Mouse (Mus musculus) kidney, embryonic 16.5 days (tissue): ENCODE data around the gene Zscan29. TPM values are rescaled to one million over a fixed set of nuclear protein-coding genes. Genes with fewer than 3 reads are reported as not detected.

Experiments used
- ATAC-seq: fragments of 200-750 bp; cut with Nextera tagmentation; 2 replicates; pipeline ENCODE4 v1.8.0; 2017; ENCODE audit warnings: moderate TSS enrichment; ENCODE audit not compliant: low FRiP score, low TSS enrichment
- H3K27ac ChIP-seq: fragments of 300-500 bp; sonication (generic); 2 replicates; pipeline ENCODE4 v1.5.1; 2014; ENCODE audit warnings: low read length
- H3K27me3 ChIP-seq: fragments of 300-500 bp; sonication (generic); 2 replicates; pipeline ENCODE4 v1.6.1; 2014; ENCODE audit warnings: low read length, control low read depth, mixed read lengths; ENCODE audit not compliant: insufficient read depth
- H3K36me3 ChIP-seq: fragments of 300-500 bp; sonication (generic); 2 replicates; pipeline ENCODE4 v1.6.1; 2014; ENCODE audit warnings: low read length, control low read depth, mixed read lengths; ENCODE audit not compliant: insufficient read depth
- H3K4me1 ChIP-seq: fragments of 300-500 bp; sonication (generic); 2 replicates; pipeline ENCODE4 v1.6.1; 2014; ENCODE audit warnings: low read length, control low read depth, mixed read lengths; ENCODE audit not compliant: insufficient read depth
- H3K4me2 ChIP-seq: fragments of 300-500 bp; sonication (generic); replicated peaks from 2 replicates; pipeline ENCODE4 v1.6.1; 2014; ENCODE audit warnings: low read depth, low read length
- H3K4me3 ChIP-seq: fragments of 300-500 bp; sonication (generic); 2 replicates; pipeline ENCODE4 v1.5.1; 2014; ENCODE audit warnings: mild to moderate bottlenecking, low read length
- H3K9ac ChIP-seq: fragments of 300-500 bp; sonication (generic); replicated peaks from 2 replicates; pipeline ENCODE4 v1.6.1; 2014; ENCODE audit warnings: low read length
- H3K9me3 ChIP-seq: fragments of 300-500 bp; sonication (generic); 2 replicates; pipeline ENCODE4 v1.6.1; 2016; ENCODE audit warnings: low read length, control low read depth
- WGBS: fragments of 180-500 bp; shearing (Covaris S2); extraction: QIAGEN DNeasy Blood & Tissue Kit; methylation state at CpG from one replicate; pipeline ENCODE4 v1.1.7; 2014; 5-methylcytosine and 5-hydroxymethylcytosine counted together
- polyA plus RNA-seq: library from polyadenylated mRNA; unstranded; fragments of >200 nt; fragmentation: Nextera tagmentation; extraction: Ambion mirVana; gene quantifications from 2 replicates; pipeline ENCODE4 v1.2.1, GENCODE M21; 2015

The Zscan29 gene
- polyA plus RNA-seq, result 12.1 and 15.6 TPM in 2 replicates

DNA sequence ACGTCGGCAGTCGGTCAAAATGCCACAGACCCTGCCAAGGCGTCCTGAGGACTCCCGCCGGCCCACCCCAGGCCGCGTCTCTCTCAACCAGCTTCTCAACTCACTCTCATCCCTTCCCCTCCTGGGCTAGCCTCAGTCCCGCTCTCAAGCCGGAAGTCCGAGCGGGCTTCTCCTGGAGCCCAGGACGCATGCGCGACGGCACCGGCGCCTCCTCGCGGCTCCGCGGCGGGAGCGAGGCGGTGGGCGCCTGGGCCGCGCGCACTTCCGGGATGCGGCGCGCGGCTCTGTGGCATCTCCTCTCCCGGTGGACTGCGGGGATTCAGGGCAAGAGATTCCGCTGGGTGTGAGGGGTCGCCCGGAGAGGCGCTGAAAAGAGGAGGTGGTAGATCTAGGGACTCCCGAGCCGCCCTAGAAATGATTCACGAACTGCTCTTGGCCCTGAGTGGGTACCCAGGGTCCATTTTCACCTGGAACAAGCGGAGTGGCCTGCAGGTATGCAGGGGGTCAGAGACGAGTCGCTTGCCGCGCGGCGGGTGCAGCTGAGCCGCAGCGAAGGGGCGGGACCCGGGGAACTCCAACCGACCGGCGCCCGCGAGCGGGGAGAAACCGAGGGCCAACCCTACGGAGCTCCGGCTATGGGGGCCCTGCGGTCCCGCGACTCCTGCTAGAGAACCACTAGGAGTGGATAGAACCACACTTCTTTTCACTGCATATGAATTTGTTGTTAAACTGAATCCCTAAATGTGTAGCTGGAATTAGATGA is at the start of gene Zscan29:
Gene Zscan29, minus strand, starts transcription at position 146 of the 763 bp plus-strand sequence.
- Histone ChIP-seq H3K27ac (peak within 1 kb of the TSS; percentile 94), H3K9me3 (no peaks in the 10 kb centered on the region), H3K36me3 (peaks cover 15% of the 10 kb centered on the region), H3K4me3 (peak within 1 kb of the TSS; percentile 56), H3K4me2 (peak within 1 kb of the TSS; percentile 96), H3K9ac (peak within 1 kb of the TSS; percentile 77), H3K27me3 (no peaks in the 10 kb centered on the region), H3K4me1 (peaks cover 20% of the 10 kb centered on the region)
- peak; percentile 96 for ATAC-seq
- WGBS, result under 1% methylated on average over 65 of the region's 66 CpGs

GRCm38 (mm10) chr2:121219994-121220393 is 49.1 kb upstream of the Zscan29 start:
- Histone ChIP-seq H3K9me3 (no peaks in the 10 kb centered on the region), H3K4me1 (no peaks in the 10 kb centered on the region), H3K36me3 (peaks cover 49% of the 10 kb centered on the region), H3K27ac (no peak overlapping the region), H3K4me2 (no peak overlapping the region), H3K9ac (no peak overlapping the region), H3K27me3 (no peaks in the 10 kb centered on the region), H3K4me3 (no peak overlapping the region)
- ATAC-seq, result no peak

GRCm38 (mm10) chr2:121219177-121219576 is 48.3 kb upstream of the Zscan29 start:
- Histone ChIP-seq H3K9ac (no peak overlapping the region), H3K27ac (no peak overlapping the region), H3K27me3 (no peaks in the 10 kb centered on the region), H3K36me3 (peaks cover 53% of the 10 kb centered on the region), H3K4me1 (no peaks in the 10 kb centered on the region), H3K9me3 (no peaks in the 10 kb centered on the region), H3K4me3 (no peak overlapping the region), H3K4me2 (no peak overlapping the region)
- ATAC-seq, result no peak

- Histone ChIP-seq H3K4me1 (no peaks in the 10 kb centered on the region), H3K9me3 (no peaks in the 10 kb centered on the region), H3K27ac (no peak overlapping the region), H3K9ac (no peak overlapping the region), H3K27me3 (no peaks in the 10 kb centered on the region), H3K36me3 (peaks cover 55% of the 10 kb centered on the region), H3K4me3 (no peak overlapping the region), H3K4me2 (no peak overlapping the region)
- ATAC-seq, result no peak
- 89% methylated on average over 3 of the region's 3 CpGs for WGBS
Observed at GRCm38 (mm10) chr2:121214491-121214890, 43.6 kb upstream of the Zscan29 start.

GRCm38 (mm10) chr2:121206541-121206940 is 35.6 kb upstream of the Zscan29 start:
- Histone ChIP-seq H3K36me3 (peaks cover 72% of the 10 kb centered on the region), H3K27ac (no peak overlapping the region)

DNA sequence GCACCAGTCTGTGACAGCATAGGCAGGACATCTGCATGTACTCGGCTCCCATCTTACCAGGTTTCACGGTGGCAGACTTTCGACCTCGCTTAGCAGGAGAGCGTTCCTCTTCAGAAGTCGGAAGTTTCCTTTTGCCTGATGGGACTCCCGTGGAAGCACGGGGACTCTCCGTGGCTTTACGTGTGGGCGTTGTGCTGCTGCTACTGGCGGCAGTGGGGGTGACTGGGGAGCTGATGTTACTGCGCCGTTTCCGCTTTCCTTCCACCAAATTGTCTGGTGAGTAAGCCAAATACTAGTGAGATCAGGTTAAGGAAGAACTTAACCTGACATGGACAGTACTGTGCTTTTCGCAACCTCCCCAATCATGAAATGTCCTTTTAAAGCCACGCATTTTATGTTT is 33.4 kb upstream of the Zscan29 start:
- Histone ChIP-seq H3K27me3 (no peaks in the 10 kb centered on the region), H3K27ac (no peak overlapping the region), H3K9ac (no peak overlapping the region), H3K4me1 (no peaks in the 10 kb centered on the region), H3K36me3 (peaks cover 77% of the 10 kb centered on the region), H3K9me3 (no peaks in the 10 kb centered on the region), H3K4me2 (no peak overlapping the region), H3K4me3 (no peak overlapping the region)
- WGBS, result 92% methylated on average over 17 of the region's 17 CpGs
- no peak for ATAC-seq

More at GRCm38 (mm10) chr2:121206541-121206940, 35.6 kb upstream of the Zscan29 start:
- Histone ChIP-seq H3K4me1 (no peaks in the 10 kb centered on the region), H3K4me2 (no peak overlapping the region), H3K27me3 (no peaks in the 10 kb centered on the region), H3K4me3 (no peak overlapping the region), H3K9ac (no peak overlapping the region), H3K9me3 (no peaks in the 10 kb centered on the region)
- WGBS, result 91% methylated on average over 3 of the region's 3 CpGs
- no peak for ATAC-seq

- no peak overlapping the region for H3K4me3 ChIP-seq
- no peak for ATAC-seq
- H3K4me1 ChIP-seq, result no peaks in the 10 kb centered on the region
- no peak overlapping the region for H3K4me2 ChIP-seq
- no peak overlapping the region for H3K27ac ChIP-seq
- H3K36me3 ChIP-seq, result peaks cover 85% of the 10 kb centered on the region
- no peaks in the 10 kb centered on the region for H3K27me3 ChIP-seq
- H3K9me3 ChIP-seq, result no peaks in the 10 kb centered on the region
- H3K9ac ChIP-seq, result no peak overlapping the region
- 90% methylated on average over 9 of the region's 9 CpGs for WGBS
Observed at GRCm38 (mm10) chr2:121195466-121195865, 24.5 kb upstream of the Zscan29 start.

DNA sequence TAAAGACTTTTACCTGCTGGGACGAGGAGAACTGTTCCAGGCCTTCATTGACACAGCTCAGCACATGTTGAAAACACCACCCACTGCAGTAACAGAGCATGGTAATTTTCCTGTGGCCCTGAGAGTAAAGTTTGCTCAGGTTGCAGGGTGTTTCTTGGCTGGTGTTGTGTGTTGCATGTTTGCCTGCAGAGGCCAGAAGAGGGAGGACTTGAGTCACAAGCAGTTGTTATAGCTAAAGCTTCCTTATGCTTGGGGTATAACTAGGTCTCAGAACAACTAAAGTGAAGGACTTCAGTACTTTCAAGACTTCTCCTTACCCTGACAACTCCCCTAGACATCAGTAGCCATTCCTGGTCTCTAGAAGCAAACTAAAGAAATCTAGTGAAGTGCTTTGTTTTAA is 17.6 kb upstream of the Zscan29 start:
- no peak for ATAC-seq
- Histone ChIP-seq H3K4me2 (no peak overlapping the region), H3K36me3 (peaks cover 72% of the 10 kb centered on the region), H3K4me1 (no peaks in the 10 kb centered on the region), H3K4me3 (no peak overlapping the region), H3K27ac (no peak overlapping the region), H3K9ac (no peak overlapping the region), H3K27me3 (no peaks in the 10 kb centered on the region), H3K9me3 (no peaks in the 10 kb centered on the region)
- WGBS, result 68% methylated on average over 1 of the region's 1 CpGs

- Histone ChIP-seq H3K9ac (no peak overlapping the region), H3K27ac (no peak overlapping the region), H3K4me1 (no peaks in the 10 kb centered on the region), H3K36me3 (peaks cover 57% of the 10 kb centered on the region), H3K4me3 (no peak overlapping the region), H3K27me3 (no peaks in the 10 kb centered on the region), H3K4me2 (no peak overlapping the region), H3K9me3 (no peaks in the 10 kb centered on the region)
- WGBS, result 94% methylated on average over 7 of the region's 7 CpGs
- no peak for ATAC-seq
Observed at GRCm38 (mm10) chr2:121184142-121184541, 13.2 kb upstream of the Zscan29 start.

DNA sequence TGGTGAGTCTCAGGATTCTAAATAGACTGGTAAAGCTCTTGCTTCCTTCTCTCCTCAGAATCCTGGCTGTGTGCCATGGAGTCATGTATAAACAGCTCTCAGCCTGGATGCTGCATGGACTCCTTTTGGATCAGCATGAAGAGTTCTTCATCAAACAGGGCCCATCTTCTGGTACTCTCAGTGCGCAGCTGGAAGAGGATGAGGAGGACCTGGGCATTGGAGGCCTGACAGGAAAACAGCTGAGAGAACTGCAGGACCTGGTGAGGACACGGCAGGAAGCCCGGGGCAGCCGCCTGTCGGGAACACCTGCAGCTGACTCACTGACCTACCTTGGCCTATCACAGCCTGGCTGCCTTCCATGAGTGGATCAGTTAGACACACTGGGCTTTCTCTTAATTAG is 12.5 kb upstream of the Zscan29 start:
- Histone ChIP-seq H3K9ac (no peak overlapping the region), H3K4me1 (no peaks in the 10 kb centered on the region), H3K36me3 (peaks cover 58% of the 10 kb centered on the region), H3K9me3 (no peaks in the 10 kb centered on the region), H3K4me3 (no peak overlapping the region), H3K4me2 (no peak overlapping the region), H3K27me3 (no peaks in the 10 kb centered on the region), H3K27ac (no peak overlapping the region)
- WGBS, result 78% methylated on average over 5 of the region's 5 CpGs
- no peak for ATAC-seq
